Mouse (Mus musculus) lung, embryonic 14.5 days (tissue): ENCODE data around the gene Gm20517. TPM values are rescaled to one million over a fixed set of nuclear protein-coding genes. Genes with fewer than 3 reads are reported as not detected.

Experiments
- ATAC-seq: fragments of 200-750 bp; cut with Nextera tagmentation; 2 replicates; pipeline ENCODE4 v1.8.0; 2017; ENCODE audit warnings: mild to moderate bottlenecking, moderate TSS enrichment, moderate library complexity; ENCODE audit not compliant: insufficient read depth
- DNase-seq: peaks from one replicate; pipeline ENCODE4 v3.0.0-alpha.2; 2015
- H3K27ac ChIP-seq: fragments of 300-500 bp; sonication (generic); 2 replicates; pipeline ENCODE4 v1.5.1; 2014; ENCODE audit warnings: low read depth, mild to moderate bottlenecking, moderate library complexity
- H3K27me3 ChIP-seq: fragments of 300-500 bp; sonication (generic); 2 replicates; pipeline ENCODE4 v1.6.1; 2014; ENCODE audit warnings: low read length, control low read depth; ENCODE audit not compliant: insufficient read depth
- H3K36me3 ChIP-seq: fragments of 300-500 bp; sonication (generic); 2 replicates; pipeline ENCODE4 v1.6.1; 2014; ENCODE audit warnings: control low read depth; ENCODE audit not compliant: insufficient read depth
- H3K4me1 ChIP-seq: fragments of 300-500 bp; sonication (generic); 2 replicates; pipeline ENCODE4 v1.6.1; 2014; ENCODE audit warnings: antibody characterized with exemption, control low read depth; ENCODE audit not compliant: insufficient read depth
- H3K4me2 ChIP-seq: fragments of 300-500 bp; sonication (generic); 2 replicates; pipeline ENCODE4 v1.6.1; 2014; ENCODE audit warnings: mild to moderate bottlenecking
- H3K4me3 ChIP-seq: fragments of 300-500 bp; sonication (generic); 2 replicates; pipeline ENCODE4 v1.5.1; 2014; ENCODE audit warnings: low read depth, low read length
- H3K9ac ChIP-seq: fragments of 300-500 bp; sonication (generic); 2 replicates; pipeline ENCODE4 v1.6.1; 2014
- H3K9me3 ChIP-seq: fragments of 300-500 bp; sonication (generic); 2 replicates; pipeline ENCODE4 v1.6.1; 2016; ENCODE audit warnings: low read depth, low read length, control low read depth
- CTCF ChIP-seq: IDR thresholded peaks from 2 replicates; pipeline ENCODE4 v1.5.1; 2016; ENCODE audit warnings: antibody characterized with exemption, low read depth
- WGBS: fragments of 180-500 bp; shearing (Covaris S2); extraction: QIAGEN DNeasy Blood & Tissue Kit; methylation state at CpG from one replicate; pipeline ENCODE4 v1.1.7; 2014; 5-methylcytosine and 5-hydroxymethylcytosine counted together
- polyA plus RNA-seq: library from polyadenylated mRNA; unstranded; fragments of >200 nt; fragmentation: Nextera tagmentation; extraction: Ambion mirVana; gene quantifications from 2 replicates; pipeline ENCODE4 v1.2.1, GENCODE M21; 2014

Gene Gm20517
- polyA plus RNA-seq, 1 experiment from 2014 or later: 0.74 TPM

DNA sequence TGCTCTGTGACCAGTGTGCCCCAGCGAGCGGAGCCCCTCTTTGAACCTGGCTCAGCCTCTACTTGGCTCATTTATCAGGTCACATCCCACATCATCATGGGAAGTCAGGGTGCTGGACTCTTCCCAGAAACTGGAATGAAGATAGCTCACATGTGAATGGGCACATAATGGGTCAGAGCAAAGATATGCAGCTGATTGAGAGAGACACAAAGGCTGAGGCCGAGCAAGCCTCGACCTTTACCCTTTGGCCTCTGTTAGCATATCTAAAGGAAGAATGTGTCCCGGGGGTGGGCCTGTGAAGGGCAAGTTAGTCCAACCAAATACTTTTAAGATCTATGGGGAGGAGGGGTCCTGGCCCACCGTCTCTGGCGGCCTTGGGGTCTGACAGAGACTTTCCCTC lies 39.8 kb upstream of the Gm20517 start:
- ATAC-seq (no peak), DNase-seq (no peak)
- 45% methylated on average over 7 of the region's 7 CpGs for WGBS
- Histone ChIP-seq H3K27ac (no peak overlapping the region), H3K36me3 (no peaks in the 10 kb centered on the region), H3K27me3 (no peaks in the 10 kb centered on the region), H3K9me3 (no peaks in the 10 kb centered on the region), H3K4me3 (no peak overlapping the region), H3K9ac (no peak overlapping the region), H3K4me2 (no peak overlapping the region), H3K4me1 (no peaks in the 10 kb centered on the region)
- TF ChIP-seq CTCF: no peak

DNA sequence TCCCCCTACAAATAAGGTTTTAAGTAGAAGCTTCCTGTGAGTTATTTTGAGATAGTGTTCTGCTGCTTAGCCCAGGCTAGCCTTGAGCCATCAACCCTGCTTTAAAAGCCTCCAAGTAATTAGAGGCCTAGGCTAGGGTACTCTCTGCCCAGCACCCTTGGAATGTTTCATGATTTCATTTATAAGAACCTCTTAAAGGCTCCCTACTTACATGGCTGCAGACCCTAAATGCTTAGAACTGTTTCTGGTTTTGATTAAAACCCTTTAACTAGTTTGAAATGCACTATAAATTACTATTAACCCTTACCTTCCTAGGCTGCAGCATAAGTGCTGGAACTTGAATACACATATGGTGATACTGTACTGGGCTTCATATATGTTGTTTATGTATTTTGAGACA lies 39.0 kb upstream of the Gm20517 start:
- TF ChIP-seq CTCF: no peak
- no peak for ATAC-seq
- H3K27ac ChIP-seq: no peak overlapping the region

DNA sequence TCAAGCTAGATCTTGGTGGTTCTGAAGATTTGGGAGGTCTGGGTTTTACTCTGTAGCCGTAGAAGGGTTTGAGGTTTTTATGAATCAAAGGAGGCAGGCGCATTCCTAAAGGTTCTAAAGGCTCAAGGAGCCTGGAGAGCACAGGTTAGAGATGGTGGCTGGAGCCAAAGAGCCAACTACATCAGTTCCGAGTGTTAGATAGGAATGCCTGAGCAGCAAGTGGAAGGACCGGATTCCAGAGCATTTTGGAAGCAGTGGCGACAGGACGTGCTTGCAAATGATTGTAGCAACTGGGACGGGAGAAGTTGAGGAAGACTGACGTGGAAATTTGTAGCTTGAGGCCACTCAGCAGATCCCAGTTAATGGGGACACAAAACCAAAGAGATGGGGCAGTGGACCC lies 37.4 kb upstream of the Gm20517 start:
- no peak overlapping the region for H3K9ac ChIP-seq
- peak overlapping the region; percentile 28; the same call in 1 of the 2 replicates for H3K4me2 ChIP-seq
- no peaks in the 10 kb centered on the region for H3K9me3 ChIP-seq
- TF ChIP-seq CTCF: no peak
- H3K4me1 ChIP-seq: no peaks in the 10 kb centered on the region
- H3K27ac ChIP-seq: peak overlapping the region; percentile 83
- DNase-seq (peak; percentile 68), ATAC-seq (0 out of 2 replicates have a peak, but pooled peaks have one; percentile 17)
- H3K4me3 ChIP-seq: no peak overlapping the region
- no peaks in the 10 kb centered on the region for H3K36me3 ChIP-seq
- 58% methylated on average over 8 of the region's 8 CpGs for WGBS
- no peaks in the 10 kb centered on the region for H3K27me3 ChIP-seq

More for the DNA sequence above, 39.0 kb upstream of the Gm20517 start:
- Histone ChIP-seq H3K4me1 (no peaks in the 10 kb centered on the region), H3K9me3 (no peaks in the 10 kb centered on the region), H3K9ac (no peak overlapping the region), H3K27me3 (no peaks in the 10 kb centered on the region), H3K4me2 (no peak overlapping the region), H3K4me3 (no peak overlapping the region), H3K36me3 (no peaks in the 10 kb centered on the region)
- DNase-seq: no peak

DNA sequence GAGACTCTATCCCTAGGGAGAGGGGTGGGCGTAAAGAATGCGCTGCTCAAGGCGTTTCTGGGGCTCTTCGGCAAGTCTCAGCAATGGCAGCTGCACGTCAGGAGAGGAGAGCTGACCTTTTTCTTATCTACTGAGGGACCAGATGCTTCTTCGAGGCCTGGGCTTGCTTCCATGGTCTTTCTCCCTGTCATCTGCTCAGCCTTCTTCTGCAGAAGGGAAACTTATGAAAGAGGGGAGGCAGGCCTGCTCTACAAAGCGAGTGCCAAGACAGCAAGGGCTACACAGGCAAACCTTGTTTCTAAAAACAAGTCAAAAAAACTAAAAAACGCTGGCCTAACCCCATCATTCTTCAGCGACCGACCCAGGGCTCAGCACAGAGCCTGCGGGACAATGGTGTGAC lies 36.6 kb upstream of the Gm20517 start:
- H3K9ac ChIP-seq: 0 out of 2 replicates have a peak overlapping the region, but pooled peaks have one; percentile 1
- no peak for TF ChIP-seq CTCF
- WGBS: 44% methylated on average over 11 of the region's 11 CpGs
- DNase-seq (no peak), ATAC-seq (no peak)
- H3K36me3 ChIP-seq: no peaks in the 10 kb centered on the region
- H3K4me2 ChIP-seq: no peak overlapping the region
- no peaks in the 10 kb centered on the region for H3K9me3 ChIP-seq
- peak overlapping the region; percentile 83 for H3K27ac ChIP-seq
- no peaks in the 10 kb centered on the region for H3K4me1 ChIP-seq
- H3K4me3 ChIP-seq: no peak overlapping the region
- H3K27me3 ChIP-seq: no peaks in the 10 kb centered on the region

DNA sequence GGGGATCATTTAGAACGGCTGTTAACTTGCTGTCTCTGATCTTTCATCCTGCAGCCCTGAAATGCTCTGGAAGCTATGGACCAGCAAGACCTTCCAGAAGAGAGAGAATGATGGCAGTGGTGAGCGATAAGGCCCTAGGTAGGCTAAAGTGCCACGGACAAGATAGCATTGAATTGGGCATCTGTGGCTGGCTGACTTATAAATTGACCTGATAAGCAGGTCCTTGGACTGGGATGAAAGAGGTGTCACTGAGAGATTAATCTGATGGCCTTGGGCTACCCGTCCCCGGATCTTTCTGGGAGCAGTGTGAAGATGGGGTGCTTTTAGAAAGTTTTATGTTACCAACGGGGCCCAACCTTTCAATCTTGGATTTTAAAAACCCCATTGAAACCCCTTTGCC lies 32.7 kb upstream of the Gm20517 start:
- Histone ChIP-seq H3K9ac (no peak overlapping the region), H3K27me3 (no peaks in the 10 kb centered on the region), H3K4me1 (no peaks in the 10 kb centered on the region), H3K4me3 (no peak overlapping the region), H3K9me3 (no peaks in the 10 kb centered on the region), H3K36me3 (no peaks in the 10 kb centered on the region), H3K4me2 (no peak overlapping the region), H3K27ac (no peak overlapping the region)
- TF ChIP-seq CTCF: no peak
- 73% methylated on average over 6 of the region's 6 CpGs for WGBS
- ATAC-seq (no peak), DNase-seq (no peak)

DNA sequence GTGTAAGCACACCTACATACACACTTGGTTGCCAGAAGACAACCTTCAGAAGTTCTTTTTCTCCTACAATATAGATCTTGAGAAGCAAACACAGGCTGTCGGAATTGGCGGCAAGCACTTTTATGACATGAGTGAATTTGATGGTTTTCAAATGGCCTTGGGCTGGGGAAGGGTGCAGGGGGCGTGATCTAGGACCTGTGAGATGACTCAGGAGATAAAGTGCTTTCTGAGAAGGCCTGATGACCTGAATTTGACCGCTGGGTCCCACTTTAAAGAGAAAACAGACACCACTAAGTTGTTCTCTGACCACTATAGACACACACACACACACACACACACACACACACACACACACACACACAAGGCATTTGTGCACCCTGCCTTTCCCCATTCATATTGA lies 30.4 kb upstream of the Gm20517 start:
- ATAC-seq: no peak
- no peak for DNase-seq
- 81% methylated on average over 4 of the region's 4 CpGs for WGBS
- Histone ChIP-seq H3K9ac (no peak overlapping the region), H3K4me3 (no peak overlapping the region), H3K27me3 (no peaks in the 10 kb centered on the region), H3K4me1 (no peaks in the 10 kb centered on the region), H3K4me2 (no peak overlapping the region), H3K36me3 (no peaks in the 10 kb centered on the region), H3K27ac (no peak overlapping the region), H3K9me3 (no peaks in the 10 kb centered on the region)
- TF ChIP-seq CTCF: no peak

DNA sequence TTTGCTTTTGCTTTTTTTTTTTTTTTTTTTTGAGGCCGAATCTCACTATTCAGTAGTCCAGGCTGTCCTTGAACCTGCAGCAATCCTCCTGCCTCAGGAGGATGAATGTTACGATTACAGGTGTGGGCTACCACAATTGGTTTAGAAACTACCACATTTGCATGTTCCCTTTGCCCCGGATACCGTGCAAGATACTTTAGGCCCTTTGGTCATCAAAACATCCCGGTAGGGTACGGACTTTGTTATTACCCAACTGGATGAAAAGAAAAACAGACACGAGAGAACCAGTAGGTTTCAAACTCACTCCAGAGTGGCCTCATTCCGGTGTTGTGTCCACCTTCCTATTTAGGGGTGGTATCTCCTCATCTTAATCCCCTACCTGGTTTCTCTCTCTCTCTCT lies 22.9 kb upstream of the Gm20517 start:
- Histone ChIP-seq H3K27me3 (no peaks in the 10 kb centered on the region), H3K9ac (no peak overlapping the region), H3K4me1 (0 out of 2 replicates have a peak, but pooled peaks cover 5% of the 10 kb centered on the region), H3K4me3 (no peak overlapping the region), H3K27ac (no peak overlapping the region), H3K4me2 (no peak overlapping the region), H3K9me3 (no peaks in the 10 kb centered on the region), H3K36me3 (no peaks in the 10 kb centered on the region)
- 79% methylated on average over 8 of the region's 8 CpGs for whole genome bisulfite sequencing
- no peak for ATAC-seq
- no peak for DNase-seq
- TF ChIP-seq CTCF: no peak

DNA sequence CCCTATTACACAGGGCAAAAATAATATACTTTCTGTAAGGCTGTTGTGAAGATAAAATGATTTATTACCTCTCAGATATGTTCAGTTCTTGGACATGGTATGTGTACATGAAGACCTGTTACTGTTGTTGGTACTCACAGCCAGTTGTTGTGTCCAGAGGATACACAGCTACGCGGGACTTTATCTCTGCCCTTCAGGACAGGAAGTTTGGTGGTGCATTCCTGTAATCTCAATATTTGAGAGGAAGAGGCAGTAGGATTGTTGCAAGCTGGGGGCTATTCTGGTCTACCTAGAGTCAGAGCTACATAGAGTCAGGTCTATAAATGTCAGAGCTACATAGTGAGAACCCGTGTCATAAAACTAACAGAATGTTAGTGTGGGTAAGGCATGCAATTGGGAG lies 20.3 kb upstream of the Gm20517 start:
- H3K9me3 ChIP-seq: no peaks in the 10 kb centered on the region
- no peak for ATAC-seq
- no peak for TF ChIP-seq CTCF
- H3K4me2 ChIP-seq: no peak overlapping the region
- peaks cover 9% of the 10 kb centered on the region for H3K4me1 ChIP-seq
- peaks cover 11% of the 10 kb centered on the region; the same call in 1 of the 2 replicates for H3K36me3 ChIP-seq
- H3K27ac ChIP-seq: no peak overlapping the region
- no peaks in the 10 kb centered on the region for H3K27me3 ChIP-seq
- DNase-seq: no peak
- H3K4me3 ChIP-seq: no peak overlapping the region
- WGBS: 66% methylated on average over 3 of the region's 3 CpGs
- H3K9ac ChIP-seq: no peak overlapping the region
